Mouse (Mus musculus): ENCODE measurements around the gene Zw10. TPM values are rescaled to one million over a fixed set of nuclear protein-coding genes. Genes with fewer than 3 reads are reported as not detected.

Gene Zw10
- polyA plus RNA-seq, 1 experiment, result 16.7 TPM

DNA sequence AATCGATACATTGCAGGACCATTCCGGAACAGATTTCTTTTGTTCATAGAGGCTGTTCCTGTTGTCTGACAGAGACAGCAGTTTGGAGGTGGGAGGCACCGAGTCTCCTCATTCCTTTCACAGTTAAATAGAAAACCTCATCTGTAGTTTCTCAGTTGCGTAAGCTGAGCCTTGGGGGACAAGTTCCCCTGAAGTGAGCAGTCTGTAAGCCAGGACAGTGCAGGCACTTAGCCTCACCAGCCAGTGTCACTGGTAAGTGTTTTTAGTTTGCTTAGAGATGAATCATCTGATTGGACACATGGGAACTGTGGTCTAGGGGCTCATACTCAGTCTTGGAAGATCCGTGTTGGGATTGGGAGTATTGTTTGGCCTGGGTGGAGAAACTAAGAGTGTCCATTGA, 25.7 kb downstream of the Zw10 start, which contains the start of gene Tmprss5:
Gene Tmprss5 (plus strand): TSS at position 154 of the 400 bp plus-strand sequence.
- Histone ChIP-seq H3K27ac (ENCODE audit: insufficient read depth, low read depth, low read length) (no peak within 1 kb of the TSS), H3K4me3 (ENCODE audit: insufficient read depth, low read length) (no peak within 1 kb of the TSS), H3K4me1 (ENCODE audit: control insufficient read depth, insufficient read depth, low read length) (no peaks in the 10 kb centered on the region)
- TF ChIP-seq CTCF (IDR thresholded peaks at IDR 0.05; ENCODE audit: low read depth, low read length), result no peak
- TF ChIP-seq POLR2A (IDR thresholded peaks at IDR 0.05; ENCODE audit: borderline replicate concordance, low read depth, low read length), result no peak

DNA sequence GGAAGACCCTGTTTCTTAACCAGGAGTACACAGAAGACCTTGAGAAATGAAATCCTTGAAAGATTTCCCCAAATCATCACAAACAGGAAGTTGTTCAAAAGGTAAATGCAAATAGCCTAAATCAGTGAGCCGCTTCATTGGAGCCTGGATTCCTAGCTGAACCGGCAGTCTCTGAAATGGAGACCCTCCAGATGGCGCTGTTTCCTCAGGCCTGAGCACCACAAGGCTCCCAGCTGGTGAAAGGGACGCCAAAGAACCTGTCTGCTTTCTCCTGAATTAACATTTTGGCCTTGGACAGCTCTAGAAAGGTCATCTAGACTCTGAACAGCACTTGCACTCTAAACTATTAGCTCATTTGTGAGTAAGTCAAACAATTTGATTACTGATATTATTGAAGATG, 26.1 kb downstream of the Zw10 start:
- Histone ChIP-seq H3K4me1 (ENCODE audit: control insufficient read depth, insufficient read depth, low read length) (no peaks in the 10 kb centered on the region), H3K4me3 (ENCODE audit: insufficient read depth, low read length) (no peak overlapping the region), H3K27ac (ENCODE audit: insufficient read depth, low read depth, low read length) (no peak overlapping the region)
- TF ChIP-seq CTCF (IDR thresholded peaks at IDR 0.05; ENCODE audit: low read depth, low read length) (peak; percentile 67), POLR2A (IDR thresholded peaks at IDR 0.05; ENCODE audit: borderline replicate concordance, low read depth, low read length) (no peak)

DNA sequence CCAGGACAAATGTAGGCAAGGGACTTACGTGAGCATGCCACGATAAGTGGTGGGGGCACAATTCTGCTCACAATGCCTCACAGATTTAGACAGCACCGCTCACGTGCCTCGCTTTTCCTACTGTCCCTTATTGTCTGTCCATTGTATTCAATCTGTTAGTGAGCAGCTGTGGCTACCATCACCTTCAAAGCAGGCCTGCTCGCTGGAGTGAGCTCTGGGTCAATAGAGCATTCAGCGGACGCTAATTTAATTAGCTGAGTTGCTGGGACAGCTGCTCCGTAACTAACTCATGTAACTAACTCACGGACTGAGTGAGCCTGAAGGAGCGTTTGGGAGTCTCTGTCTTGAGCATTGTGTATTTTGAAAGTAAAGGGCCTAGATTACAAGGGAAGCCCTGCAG, 31.9 kb downstream of the Zw10 start:
- no peak for TF ChIP-seq CTCF (IDR thresholded peaks at IDR 0.05; ENCODE audit: low read depth, low read length)
- no peak for TF ChIP-seq POLR2A (IDR thresholded peaks at IDR 0.05; ENCODE audit: borderline replicate concordance, low read depth, low read length)
- no peaks in the 10 kb centered on the region for H3K4me1 ChIP-seq (ENCODE audit: control insufficient read depth, insufficient read depth, low read length)
- H3K27ac ChIP-seq (ENCODE audit: insufficient read depth, low read depth, low read length), result no peak overlapping the region
- H3K4me3 ChIP-seq (ENCODE audit: insufficient read depth, low read length), result no peak overlapping the region

DNA sequence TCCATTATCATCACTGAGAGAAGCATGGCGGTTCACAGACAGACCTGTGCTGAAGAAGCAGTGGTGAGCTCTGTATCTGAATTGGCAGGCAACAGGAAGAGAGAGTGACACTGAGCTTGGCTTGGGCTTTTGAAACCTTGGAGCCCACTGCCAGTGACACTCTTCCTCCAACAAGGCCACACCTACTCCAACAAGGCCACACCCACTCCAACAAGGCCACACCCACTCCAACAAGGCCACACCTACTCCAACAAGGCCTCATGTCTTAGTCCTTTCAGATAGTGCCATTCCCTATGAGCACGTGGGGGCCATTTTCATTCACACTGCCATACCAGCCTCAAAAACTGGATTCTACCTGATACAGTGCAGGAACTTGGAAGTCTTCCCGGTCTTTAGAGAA, 43.5 kb downstream of the Zw10 start:
- H3K27ac ChIP-seq (ENCODE audit: insufficient read depth, low read depth, low read length), result no peak overlapping the region
- TF ChIP-seq CTCF (IDR thresholded peaks at IDR 0.05; ENCODE audit: low read depth, low read length), result no peak
- TF ChIP-seq POLR2A (IDR thresholded peaks at IDR 0.05; ENCODE audit: borderline replicate concordance, low read depth, low read length), result no peak
- H3K4me3 ChIP-seq (ENCODE audit: insufficient read depth, low read length), result no peak overlapping the region
- H3K4me1 ChIP-seq (ENCODE audit: control insufficient read depth, insufficient read depth, low read length), result no peaks in the 10 kb centered on the region

DNA sequence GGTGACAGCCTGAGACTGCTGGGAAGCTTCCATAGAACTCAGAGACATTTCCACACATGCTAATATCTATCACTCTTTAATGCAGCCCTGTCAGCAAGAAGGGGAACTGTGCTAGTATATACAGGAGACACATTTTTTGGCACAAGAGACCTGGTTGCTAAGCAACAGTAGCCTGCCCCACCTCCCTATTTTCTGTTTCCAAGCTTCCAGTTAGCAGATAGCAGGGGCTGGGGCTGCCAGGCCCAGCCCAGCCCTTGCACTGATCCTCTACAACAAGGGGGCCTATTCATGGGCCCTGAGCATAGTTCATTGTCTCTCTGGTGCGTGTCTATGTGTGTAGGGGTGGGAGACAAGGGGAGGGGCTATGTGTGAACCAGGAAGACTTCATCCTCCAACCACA, 46.9 kb downstream of the Zw10 start:
- Histone ChIP-seq H3K4me1 (ENCODE audit: control insufficient read depth, insufficient read depth, low read length) (no peaks in the 10 kb centered on the region), H3K27ac (ENCODE audit: insufficient read depth, low read depth, low read length) (no peak overlapping the region), H3K4me3 (ENCODE audit: insufficient read depth, low read length) (no peak overlapping the region)
- TF ChIP-seq POLR2A (IDR thresholded peaks at IDR 0.05; ENCODE audit: borderline replicate concordance, low read depth, low read length) (no peak), CTCF (IDR thresholded peaks at IDR 0.05; ENCODE audit: low read depth, low read length) (no peak)

DNA sequence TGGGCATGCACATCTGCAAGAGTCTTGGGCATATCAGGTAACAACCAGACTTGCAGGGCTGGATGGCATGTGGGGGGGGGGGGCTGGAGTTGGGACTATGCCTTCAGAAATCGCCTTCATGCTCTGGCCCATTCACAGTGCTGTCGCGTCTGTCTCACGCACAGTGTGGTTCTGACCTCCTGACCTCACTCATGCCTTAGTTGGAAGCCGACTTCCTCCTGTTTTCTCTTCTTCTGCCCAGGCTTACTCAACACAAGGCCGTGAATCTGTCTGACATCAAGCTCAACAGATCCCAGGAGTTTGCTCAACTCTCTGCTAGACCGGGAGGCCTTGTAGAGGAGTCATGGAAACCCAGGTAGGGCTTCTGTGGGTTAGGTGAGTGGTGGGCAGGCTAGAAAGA, 53.7 kb downstream of the Zw10 start:
- Histone ChIP-seq H3K4me3 (ENCODE audit: insufficient read depth, low read length) (no peak overlapping the region), H3K4me1 (ENCODE audit: control insufficient read depth, insufficient read depth, low read length) (peaks cover 6% of the 10 kb centered on the region), H3K27ac (ENCODE audit: insufficient read depth, low read depth, low read length) (no peak overlapping the region)
- TF ChIP-seq POLR2A (IDR thresholded peaks at IDR 0.05; ENCODE audit: borderline replicate concordance, low read depth, low read length) (no peak), CTCF (IDR thresholded peaks at IDR 0.05; ENCODE audit: low read depth, low read length) (no peak)

DNA sequence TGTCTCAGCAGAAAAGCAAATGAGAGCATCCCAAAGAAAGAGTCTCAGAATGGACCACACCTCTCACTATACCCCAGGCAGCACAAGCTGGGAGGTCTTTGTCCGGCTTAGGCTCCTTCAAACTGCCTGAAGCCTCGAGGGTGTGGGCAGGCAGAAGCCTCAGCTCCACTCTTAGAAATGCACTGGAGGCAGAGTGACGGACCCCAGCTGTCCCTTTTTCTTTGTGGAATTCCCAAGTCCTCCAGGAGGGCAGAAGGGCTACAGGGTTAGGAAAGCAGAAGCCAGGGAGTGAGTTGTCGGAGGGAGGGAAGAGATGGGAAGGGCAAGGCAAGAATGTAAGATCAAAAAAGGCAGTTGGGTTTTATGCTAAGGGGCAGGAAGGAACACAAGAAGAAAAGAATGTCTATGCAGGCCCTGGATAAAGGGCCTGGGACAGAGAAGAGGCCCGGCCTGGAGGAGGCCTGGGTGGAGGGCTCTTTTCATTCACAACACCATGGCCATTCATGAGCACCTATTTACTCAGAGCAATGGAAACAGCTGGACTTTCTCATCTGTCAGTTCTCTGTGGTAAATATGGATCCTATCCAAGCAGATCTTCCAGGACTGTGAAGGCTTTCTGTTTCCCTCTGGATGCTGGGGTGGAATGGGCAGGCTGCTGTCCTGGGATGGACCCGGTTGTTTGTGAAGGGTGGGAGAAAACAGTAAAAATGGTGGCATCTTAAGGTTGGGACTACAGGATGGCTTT, 55.2 kb downstream of the Zw10 start:
- TF ChIP-seq CTCF (IDR thresholded peaks at IDR 0.05; ENCODE audit: low read depth, low read length), result no peak
- TF ChIP-seq POLR2A (IDR thresholded peaks at IDR 0.05; ENCODE audit: borderline replicate concordance, low read depth, low read length), result no peak
- no peak overlapping the region for H3K4me3 ChIP-seq (ENCODE audit: insufficient read depth, low read length)
- no peak overlapping the region for H3K27ac ChIP-seq (ENCODE audit: insufficient read depth, low read depth, low read length)
- H3K4me1 ChIP-seq (ENCODE audit: control insufficient read depth, insufficient read depth, low read length), result peaks cover 6% of the 10 kb centered on the region

DNA sequence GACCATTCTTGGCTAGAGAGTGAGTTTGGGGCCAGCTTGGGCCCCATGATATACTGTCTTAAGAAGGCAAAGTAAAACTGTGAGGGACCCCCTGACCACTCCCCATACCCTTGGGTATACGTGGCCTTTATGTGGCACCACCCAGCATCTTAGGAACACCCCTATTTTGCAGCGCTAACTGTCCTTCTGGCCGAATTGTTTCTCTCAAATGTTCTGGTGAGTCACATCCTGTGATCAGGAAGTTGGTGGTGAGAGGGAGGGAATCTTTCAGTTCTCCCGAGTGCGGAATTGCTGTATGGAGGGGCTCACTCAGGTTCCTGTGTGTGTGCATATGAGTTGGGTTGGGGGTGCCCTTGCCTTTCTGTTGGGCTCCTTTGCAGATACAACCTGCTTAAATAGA, 55.9 kb downstream of the Zw10 start:
- TF ChIP-seq CTCF (IDR thresholded peaks at IDR 0.05; ENCODE audit: low read depth, low read length) (no peak), POLR2A (IDR thresholded peaks at IDR 0.05; ENCODE audit: borderline replicate concordance, low read depth, low read length) (no peak)
- H3K4me3 ChIP-seq (ENCODE audit: insufficient read depth, low read length), result no peak overlapping the region
- H3K27ac ChIP-seq (ENCODE audit: insufficient read depth, low read depth, low read length), result no peak overlapping the region
- peaks cover 6% of the 10 kb centered on the region for H3K4me1 ChIP-seq (ENCODE audit: control insufficient read depth, insufficient read depth, low read length)

DNA sequence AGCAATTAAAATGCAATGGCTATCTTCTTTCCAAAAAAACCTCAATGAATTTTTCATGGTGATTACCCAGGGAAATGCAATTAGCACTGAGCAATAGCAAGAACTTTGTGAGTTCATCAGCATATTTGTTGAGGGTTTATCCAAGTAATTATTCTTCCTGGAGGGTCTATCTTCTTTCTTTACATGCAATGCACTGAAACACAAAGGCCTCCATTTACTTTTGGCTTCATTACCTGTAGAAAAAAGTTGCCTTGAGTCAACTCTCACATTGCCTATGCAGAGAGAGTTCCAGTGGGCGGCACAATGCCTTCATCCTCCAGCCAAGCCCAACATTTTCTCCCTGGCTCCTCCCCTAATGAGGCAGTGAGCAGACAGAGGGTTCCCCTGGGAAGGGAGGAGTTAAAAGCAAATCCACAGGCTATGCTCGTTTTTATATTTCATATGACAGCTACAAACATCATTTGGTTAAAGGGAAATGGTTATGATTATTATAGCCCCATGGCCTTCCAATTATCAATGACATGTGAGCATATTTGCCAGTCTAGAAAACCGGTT, 62.9 kb downstream of the Zw10 start:
- peaks cover 14% of the 10 kb centered on the region for H3K4me1 ChIP-seq (ENCODE audit: control insufficient read depth, insufficient read depth, low read length)
- H3K27ac ChIP-seq (ENCODE audit: insufficient read depth, low read depth, low read length), result no peak overlapping the region
- no peak overlapping the region for H3K4me3 ChIP-seq (ENCODE audit: insufficient read depth, low read length)
- TF ChIP-seq POLR2A (IDR thresholded peaks at IDR 0.05; ENCODE audit: borderline replicate concordance, low read depth, low read length), result no peak
- TF ChIP-seq CTCF (IDR thresholded peaks at IDR 0.05; ENCODE audit: low read depth, low read length), result no peak

DNA sequence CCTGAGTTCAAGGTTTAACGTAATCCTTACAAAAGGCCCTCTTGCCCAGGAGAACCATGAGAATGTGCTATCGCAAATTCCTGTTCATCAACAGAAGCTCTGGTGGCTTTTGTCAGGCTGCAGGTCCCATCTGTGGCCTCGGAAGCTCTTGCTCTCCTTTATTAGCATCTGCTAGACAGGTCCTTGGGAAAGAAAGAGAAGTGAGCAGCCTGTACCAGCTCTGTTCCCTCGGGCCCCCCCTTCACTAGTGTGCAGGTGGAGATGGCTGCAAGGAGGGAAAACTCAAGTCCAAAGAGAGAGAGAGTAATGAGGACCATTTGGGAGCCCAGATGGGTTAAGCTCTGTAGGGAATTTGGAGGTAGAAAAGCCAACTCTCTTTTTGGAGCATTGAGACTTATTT, 64.3 kb downstream of the Zw10 start:
- TF ChIP-seq CTCF (IDR thresholded peaks at IDR 0.05; ENCODE audit: low read depth, low read length) (no peak), POLR2A (IDR thresholded peaks at IDR 0.05; ENCODE audit: borderline replicate concordance, low read depth, low read length) (no peak)
- peaks cover 14% of the 10 kb centered on the region for H3K4me1 ChIP-seq (ENCODE audit: control insufficient read depth, insufficient read depth, low read length)

More for the DNA sequence above, 64.3 kb downstream of the Zw10 start:
- H3K4me3 ChIP-seq (ENCODE audit: insufficient read depth, low read length), result no peak overlapping the region
- no peak overlapping the region for H3K27ac ChIP-seq (ENCODE audit: insufficient read depth, low read depth, low read length)
